13 mouse cellular contexts compared by ENCODE assay signal in the genomic region with DNA sequence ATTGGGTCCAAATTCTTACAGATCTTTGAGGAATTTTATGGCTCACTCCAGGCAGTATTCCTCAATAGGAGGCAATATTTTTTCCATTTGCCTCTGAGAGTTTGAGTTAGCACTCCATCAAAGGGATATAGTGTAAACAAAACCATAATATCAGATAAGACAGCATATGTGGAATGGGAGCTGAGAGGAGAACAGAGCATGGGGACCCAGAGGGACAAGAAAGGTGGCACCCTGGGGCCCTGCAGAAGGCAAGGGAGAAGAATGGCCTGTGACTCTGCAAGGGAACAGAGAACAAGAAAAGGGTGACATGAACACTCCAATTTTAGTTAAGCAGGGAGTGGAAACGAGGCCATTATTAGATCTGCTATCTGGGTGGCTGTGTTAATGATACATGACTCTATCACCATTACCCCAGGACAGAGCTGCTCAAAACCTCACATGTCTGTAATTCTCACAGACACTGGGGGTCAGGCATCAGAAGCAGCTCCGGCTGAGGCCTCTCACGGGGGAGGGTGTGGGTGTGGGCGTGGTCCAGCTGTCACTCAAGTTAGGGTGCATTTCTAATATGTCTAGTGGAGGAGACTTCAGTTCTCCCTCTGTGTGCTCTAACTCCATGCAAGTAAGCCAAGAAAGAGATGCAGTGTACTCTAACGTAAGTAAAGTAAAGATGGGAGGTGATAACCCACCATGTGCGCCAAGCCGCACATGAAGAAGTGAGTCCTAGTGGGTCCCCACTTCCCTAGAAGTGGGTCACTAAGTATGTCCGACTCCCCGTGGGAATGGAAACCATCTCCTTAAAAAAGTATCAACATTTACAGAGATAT.
DNase-seq lines count a peak whose midpoint lies in the region; ATAC-seq lines count a peak whose summit lies in the region.
"Had no signal": no experiment of that assay in that cellular context is flagged by ENCODE, and none has a peak within 500 bp of the region (broad histone marks: within the 10 kb centered on the region; RNA-seq: fewer than 3 reads in every experiment).

No protein-coding gene starts in this region.

- H3K27me3 ChIP-seq in lung, embryonic 15.5 days: peaks cover 2% of the 10 kb centered on the region; the same call in 1 of the 2 replicates
- H3K27me3 ChIP-seq in liver, embryonic 13.5 days: no peaks in the 10 kb centered on the region
- no peaks in the 10 kb centered on the region for H3K27me3 ChIP-seq in splenic B cell, adult 2 months (ENCODE audit: control insufficient read depth, insufficient read depth, low read length, poor library complexity, severe bottlenecking)

- WGBS in lung, embryonic 15.5 days: 53% methylated on average over 9 of the region's 9 CpGs
- WGBS in liver, embryonic 13.5 days (ENCODE audit: insufficient replicate concordance): 30% methylated on average over 9 of the region's 9 CpGs

- no peak overlapping the region for H3K27ac ChIP-seq in lung, embryonic 15.5 days
- peak overlapping the region; percentile 94 for H3K27ac ChIP-seq in liver, embryonic 13.5 days
- H3K27ac ChIP-seq: hindbrain, embryonic 14.5 days; kidney, postnatal 0 days had no signal

- no peak overlapping the region for H3K9ac ChIP-seq in lung, embryonic 15.5 days
- peak overlapping the region; percentile 75 for H3K9ac ChIP-seq in liver, embryonic 13.5 days
- H3K9ac ChIP-seq: hindbrain, embryonic 14.5 days had no signal

- no peaks in the 10 kb centered on the region for H3K9me3 ChIP-seq in lung, embryonic 15.5 days
- no peaks in the 10 kb centered on the region for H3K9me3 ChIP-seq in liver, embryonic 13.5 days (replicated peaks)

- no peak overlapping the region for H3K4me3 ChIP-seq in lung, embryonic 15.5 days
- H3K4me3 ChIP-seq in liver, embryonic 13.5 days (replicated peaks): peak overlapping the region; percentile 51

- H3K4me1 ChIP-seq in lung, embryonic 15.5 days: peaks cover 36% of the 10 kb centered on the region
- peaks cover 78% of the 10 kb centered on the region for H3K4me1 ChIP-seq in liver, embryonic 13.5 days (replicated peaks)

- no peak for DNase-seq in lung, postnatal 36 days
- DNase-seq in liver, embryonic 13.5 days: peak; percentile 76
- peak; percentile 21 for DNase-seq in splenic B cell, adult 2 months (ENCODE audit: low read depth, low spot score)
- no peak for DNase-seq in right cerebral cortex, adult 18-20 months
- no peak for DNase-seq in cerebellum, adult 11-12 months
- DNase-seq: gastrocnemius, postnatal 10 days; lung, postnatal 10 days; right cerebral cortex, postnatal 25 days; thymus, postnatal 14 days had no signal

- H3K36me3 ChIP-seq in lung, embryonic 15.5 days: no peaks in the 10 kb centered on the region
- H3K36me3 ChIP-seq in liver, embryonic 13.5 days: no peaks in the 10 kb centered on the region
- H3K36me3 ChIP-seq in splenic B cell, adult 2 months (ENCODE audit: control insufficient read depth, insufficient read depth, low read length, poor library complexity, severe bottlenecking): no peaks in the 10 kb centered on the region

- no peak overlapping the region for H3K4me2 ChIP-seq in lung, embryonic 15.5 days
- H3K4me2 ChIP-seq in liver, embryonic 13.5 days: peak overlapping the region; percentile 84

- peak; percentile 60; the same call in 1 of the 2 replicates for ATAC-seq in lung, embryonic 15.5 days (ENCODE audit: borderline replicate concordance, extremely low read depth, low FRiP score, low TSS enrichment)
- 0 out of 2 replicates have a peak, but pooled peaks have one; percentile 16 for ATAC-seq in common myeloid progenitor, adult 5-6 weeks (replicated peaks; ENCODE audit: low read depth, poor library complexity, severe bottlenecking)
- peak; percentile 87 for ATAC-seq in liver, embryonic 13.5 days (ENCODE audit: low read depth)

Comparison
In these comparisons a context has a peak if more than half of its experiments do, and no peak if none do; other contexts are left out.
1. ATAC-seq: peak in every context shown above with its lines; median percentile 87 in liver, embryonic 13.5 days; 60 in lung, embryonic 15.5 days; 16 in common myeloid progenitor, adult 5-6 weeks.
2. DNase-seq: peak in liver, embryonic 13.5 days (single experiment) and splenic B cell, adult 2 months (single experiment); none in lung, postnatal 36 days (single experiment), right cerebral cortex, adult 18-20 months (single experiment) and cerebellum, adult 11-12 months (single experiment).